Mouse (Mus musculus): Measurements from ENCODE around the gene Sarnp. TPM values are rescaled to one million over a fixed set of nuclear protein-coding genes. Genes with fewer than 3 reads are reported as not detected.
A peak's percentile ranks its signal among the peaks of the same experiment; 100 is the strongest.

Gene Sarnp
- polyA plus RNA-seq, 1 experiment: 6.2 TPM

DNA sequence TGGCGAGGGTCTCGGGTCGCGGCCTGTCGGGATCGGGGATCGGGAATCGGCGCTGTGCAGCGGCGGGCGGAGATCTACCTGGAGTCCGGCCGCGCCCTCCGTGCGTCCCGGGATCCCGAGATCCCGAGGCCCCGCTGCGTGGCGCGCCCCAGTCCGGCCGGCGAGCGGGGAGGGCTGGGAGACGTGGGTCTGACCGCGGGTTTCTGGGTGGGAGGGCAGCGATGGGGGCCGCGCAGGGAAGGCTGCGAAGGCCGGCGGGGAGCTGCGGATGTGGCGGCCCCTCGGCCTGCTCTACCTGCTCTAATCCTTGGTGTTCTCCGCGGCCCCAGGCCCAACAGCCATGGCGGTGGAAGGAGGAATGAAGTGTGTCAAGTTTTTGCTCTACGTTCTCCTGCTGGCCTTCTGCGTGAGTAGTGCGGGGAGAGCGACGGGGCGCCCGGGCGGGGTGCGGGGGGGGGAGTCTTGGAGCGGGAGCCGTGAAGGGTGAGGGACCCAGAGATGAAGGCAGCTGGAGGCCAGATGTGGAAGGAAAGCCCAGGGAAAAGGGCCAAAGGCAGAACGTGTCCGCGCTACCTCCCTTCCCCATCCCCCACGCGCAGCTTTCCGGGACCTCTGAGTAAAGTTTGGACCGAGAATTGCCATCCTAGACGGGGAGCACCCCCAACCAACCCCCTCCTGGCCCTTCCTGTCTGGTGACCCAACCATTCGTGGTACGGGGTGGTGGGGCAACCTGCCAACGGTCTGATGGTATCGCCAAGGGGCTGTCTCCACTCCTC, 93.1 kb downstream of the Sarnp start:
- under 1% methylated on average over 65 of the region's 66 CpGs for WGBS
- DNase-seq (ENCODE audit: low read depth, low spot score): no peak

DNA sequence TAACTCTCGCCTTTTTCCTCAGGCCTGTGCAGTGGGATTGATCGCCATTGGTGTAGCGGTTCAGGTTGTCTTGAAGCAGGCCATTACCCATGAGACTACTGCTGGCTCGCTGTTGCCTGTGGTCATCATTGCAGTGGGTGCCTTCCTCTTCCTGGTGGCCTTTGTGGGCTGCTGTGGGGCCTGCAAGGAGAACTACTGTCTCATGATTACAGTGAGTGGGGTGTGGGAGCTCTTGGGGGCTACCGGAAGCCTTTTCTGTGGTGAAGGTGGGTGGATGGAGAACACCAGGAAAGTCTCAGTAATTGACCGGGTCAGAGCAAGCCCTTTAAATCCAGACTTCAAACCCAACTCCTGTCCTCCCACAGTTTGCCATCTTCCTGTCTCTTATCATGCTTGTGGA, 94.3 kb downstream of the Sarnp start:
- WGBS: 74% methylated on average over 6 of the region's 6 CpGs
- no peak for DNase-seq (ENCODE audit: low read depth, low spot score)

- WGBS: 71% methylated on average over 4 of the region's 4 CpGs
- no peak for DNase-seq (ENCODE audit: low read depth, low spot score)
Observed at GRCm38 (mm10) chr10:128912268-128912667, 95.1 kb downstream of the Sarnp start.

DNA sequence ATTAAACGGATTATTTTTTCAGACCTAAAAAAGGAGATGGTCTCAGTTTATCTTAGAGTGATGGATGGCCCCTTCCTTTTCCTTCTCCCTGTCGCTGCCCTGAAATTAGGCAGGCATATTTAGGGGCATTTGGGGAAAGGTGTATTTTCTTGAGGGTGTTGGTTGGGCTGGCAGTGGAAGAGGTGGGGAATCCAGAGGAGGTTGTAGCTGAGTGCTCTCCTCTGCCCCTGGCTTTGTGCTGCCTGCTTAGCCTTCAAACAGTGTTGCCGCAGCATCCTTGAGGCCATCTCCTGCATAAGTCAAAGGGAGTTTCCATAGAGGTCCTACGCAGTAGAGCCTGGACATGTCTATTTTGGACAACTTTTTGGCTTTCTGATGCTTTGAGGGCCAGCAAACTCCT, 95.7 kb downstream of the Sarnp start:
- DNase-seq (ENCODE audit: low read depth, low spot score): no peak
- 69% methylated on average over 4 of the region's 4 CpGs for WGBS

GRCm38 (mm10) chr10:128913219-128913618, 96.1 kb downstream of the Sarnp start:
- peak; percentile 90 for DNase-seq (ENCODE audit: low read depth, low spot score)
- whole genome bisulfite sequencing: under 1% methylated on average over 5 of the region's 5 CpGs

GRCm38 (mm10) chr10:128913696-128914095, 96.6 kb downstream of the Sarnp start:
- DNase-seq (ENCODE audit: low read depth, low spot score): no peak
- 84% methylated on average over 12 of the region's 12 CpGs for WGBS

GRCm38 (mm10) chr10:128915550-128915949, 98.4 kb downstream of the Sarnp start:
- WGBS: 89% methylated on average over 2 of the region's 2 CpGs
- no peak for DNase-seq (ENCODE audit: low read depth, low spot score)

DNA sequence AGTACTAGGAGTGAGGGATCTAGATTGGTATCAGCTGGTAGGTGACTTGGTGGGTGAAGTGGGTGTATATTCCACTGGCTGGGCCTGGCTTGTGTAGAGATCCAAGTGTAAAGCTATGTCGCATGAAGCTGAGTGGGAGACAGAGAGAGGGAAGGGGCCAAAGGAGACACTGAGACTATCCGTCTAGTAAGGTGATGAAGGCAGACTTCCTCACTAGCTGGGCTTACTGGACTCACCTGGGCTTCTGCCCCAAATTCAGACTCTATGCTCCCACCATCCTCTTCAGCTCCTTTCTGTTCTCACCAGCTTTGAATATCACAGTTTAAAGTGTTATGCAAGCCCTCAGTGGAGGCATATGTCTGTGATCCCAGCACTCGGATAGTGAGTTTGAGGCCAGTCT, 99.5 kb downstream of the Sarnp start:
- DNase-seq (ENCODE audit: low read depth, low spot score): no peak
- 84% methylated on average over 3 of the region's 3 CpGs for WGBS

DNA sequence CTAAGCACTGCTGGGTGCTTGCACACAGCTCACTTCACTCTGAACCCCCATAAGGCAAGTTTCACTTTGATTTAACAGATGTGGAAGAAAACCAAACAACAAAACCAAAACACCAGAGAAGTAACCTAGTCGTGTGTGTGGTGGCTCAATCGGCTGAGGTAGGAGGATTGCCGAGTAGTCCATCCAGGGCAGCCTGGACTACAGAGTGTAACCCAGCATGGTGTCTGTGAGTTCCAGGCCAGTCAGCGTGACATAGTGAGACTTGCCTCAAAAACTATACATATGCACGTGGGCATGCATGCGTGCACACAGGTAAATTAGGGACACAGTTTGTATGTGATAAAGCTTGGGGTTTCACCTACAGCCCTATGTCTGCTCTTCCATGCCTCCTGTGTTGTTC, 100.3 kb downstream of the Sarnp start:
- no peak for DNase-seq (ENCODE audit: low read depth, low spot score)
- 85% methylated on average over 6 of the region's 6 CpGs for WGBS

- 58% methylated on average over 7 of the region's 7 CpGs for WGBS
- no peak for DNase-seq (ENCODE audit: low read depth, low spot score)
Observed at GRCm38 (mm10) chr10:128918246-128918645, 101.1 kb downstream of the Sarnp start.

- WGBS: 22% methylated on average over 6 of the region's 6 CpGs
- DNase-seq (ENCODE audit: low read depth, low spot score): no peak
Observed at GRCm38 (mm10) chr10:128919203-128919631, 102.1 kb downstream of the Sarnp start.

GRCm38 (mm10) chr10:128919966-128920365, 102.8 kb downstream of the Sarnp start:
- 76% methylated on average over 7 of the region's 7 CpGs for WGBS
- DNase-seq (ENCODE audit: low read depth, low spot score): no peak

GRCm38 (mm10) chr10:128920736-128921161, 103.6 kb downstream of the Sarnp start:
- WGBS: 44% methylated on average over 3 of the region's 3 CpGs
- DNase-seq (ENCODE audit: low read depth, low spot score): no peak

GRCm38 (mm10) chr10:128921251-128921650, 104.1 kb downstream of the Sarnp start:
- no peak for DNase-seq (ENCODE audit: low read depth, low spot score)
- WGBS: 47% methylated on average over 1 of the region's 1 CpGs

GRCm38 (mm10) chr10:128921883-128922821, 105.0 kb downstream of the Sarnp start:
- 61% methylated on average over 16 of the region's 16 CpGs for WGBS

DNA sequence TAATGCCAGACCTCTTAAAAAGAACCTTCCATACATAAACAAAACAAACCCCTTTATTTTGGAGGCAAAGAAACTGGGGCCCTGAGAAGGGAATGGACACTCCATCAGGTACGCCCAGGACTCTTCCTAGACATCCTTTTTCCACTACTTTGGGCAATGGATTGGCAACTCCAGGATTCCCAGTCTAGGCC, 105.6 kb downstream of the Sarnp start, which contains the start of gene Rdh5:
Gene Rdh5, minus strand, starts transcription at position 67 of the 191 bp plus-strand sequence.
- DNase-seq (ENCODE audit: low read depth, low spot score): no peak
- WGBS: 14% methylated on average over 1 of the region's 1 CpGs

More at GRCm38 (mm10) chr10:128921883-128922821, 105.0 kb downstream of the Sarnp start:
- no peak for DNase-seq (ENCODE audit: low read depth, low spot score)

DNA sequence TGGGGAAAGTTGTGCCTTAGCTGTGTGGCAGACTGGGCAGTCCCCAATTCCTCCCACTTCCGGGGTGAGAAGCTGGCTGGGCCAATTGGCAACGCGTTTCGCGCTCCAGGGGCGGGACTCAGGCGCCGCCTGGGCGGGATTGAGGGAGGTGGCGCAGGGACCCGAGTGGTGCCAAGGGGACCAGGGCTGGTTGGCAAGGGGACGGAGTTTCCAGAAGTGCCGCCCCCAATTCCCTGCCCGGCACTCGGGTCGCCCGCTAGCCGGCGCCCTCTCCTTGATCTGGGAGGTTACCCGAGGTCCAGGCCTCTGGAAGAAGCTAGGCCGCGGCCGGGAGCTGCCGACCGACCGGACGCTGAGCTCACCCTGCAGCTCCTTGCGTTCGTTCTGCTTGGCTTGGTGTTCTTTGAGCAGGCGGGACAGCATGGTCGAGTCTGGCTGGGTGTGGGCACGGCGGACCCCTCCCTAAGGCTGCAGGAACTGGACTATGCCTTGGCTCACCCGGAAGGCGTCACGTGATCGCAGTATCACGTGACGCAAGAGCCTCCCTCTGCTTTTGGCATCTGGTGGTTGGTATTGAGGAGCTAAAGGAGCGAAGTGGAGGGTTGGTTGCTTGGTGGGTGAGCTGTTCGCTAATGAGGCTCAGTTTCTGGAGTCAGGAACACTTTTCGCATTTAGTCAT, 106.0 kb downstream of the Sarnp start:
- WGBS: under 1% methylated on average over 42 of the region's 42 CpGs

DNA sequence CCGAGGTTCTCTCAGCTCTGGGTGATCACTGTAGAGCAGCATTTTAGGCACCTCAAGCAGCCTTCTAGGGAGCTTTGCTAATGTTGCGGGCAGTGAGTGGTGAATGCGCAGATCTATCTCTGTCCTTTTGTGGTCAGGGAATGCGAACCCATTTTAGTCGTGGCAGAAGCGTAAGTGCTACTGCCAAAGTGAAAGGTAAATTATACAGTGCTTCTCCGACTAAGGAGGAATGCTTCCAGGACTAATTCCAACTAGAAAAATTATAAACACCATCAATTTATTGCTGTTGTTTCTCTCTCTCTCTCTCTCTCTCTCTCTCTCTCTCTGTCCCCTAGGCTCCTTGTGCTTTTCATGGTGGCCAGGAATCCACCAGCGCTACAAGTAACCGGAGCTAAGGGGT, 106.8 kb downstream of the Sarnp start, which contains the start of gene Bloc1s1:
Gene Bloc1s1, minus strand, starts transcription at position 101 of the 400 bp plus-strand sequence.
- 42% methylated on average over 9 of the region's 9 CpGs for WGBS
- DNase-seq (ENCODE audit: low read depth, low spot score): no peak

More for the DNA sequence above, 106.0 kb downstream of the Sarnp start:
- peak; percentile 85 for DNase-seq (ENCODE audit: low read depth, low spot score)

Measured in large intestine, adult 2 months (tissue).